Mouse (Mus musculus): ENCODE measurements around the gene Amn.

- TF ChIP-seq POLR2A (IDR thresholded peaks at IDR 0.05; ENCODE audit: borderline replicate concordance, extremely low read depth, insufficient read depth, insufficient read length, poor library complexity, severe bottlenecking) (no peak), CTCF (IDR thresholded peaks at IDR 0.05; ENCODE audit: borderline replicate concordance, extremely low read depth, insufficient read depth, insufficient read length) (no peak)
Measured at GRCm38 (mm10) chr12:111320549-111320948, 49.7 kb downstream of the Amn start.

Measured in brain, embryonic 14.5 days (tissue).